Mouse (Mus musculus): ENCODE results near the gene C1qtnf4.
A peak's percentile ranks its signal among the peaks of the same experiment; 100 is the strongest.

C1qtnf4 gene

GRCm38 (mm10) chr2:90885218-90886041, at the start of gene C1qtnf4:
TSS of gene C1qtnf4 (plus strand) at chr2:90885860.
- DNase-seq (ENCODE audit: low read depth, low spot score) = no peak

GRCm38 (mm10) chr2:90838621-90839020, 47.0 kb upstream of the C1qtnf4 start:
- no peak for DNase-seq (ENCODE audit: low read depth, low spot score)

GRCm38 (mm10) chr2:90843666-90844065, 42.0 kb upstream of the C1qtnf4 start:
- no peak for DNase-seq (ENCODE audit: low read depth, low spot score)

- DNase-seq (ENCODE audit: low read depth, low spot score) = no peak
Measured at GRCm38 (mm10) chr2:90844262-90844661, 41.4 kb upstream of the C1qtnf4 start.

GRCm38 (mm10) chr2:90845234-90845633, 40.4 kb upstream of the C1qtnf4 start:
- no peak for DNase-seq (ENCODE audit: low read depth, low spot score)

- DNase-seq (ENCODE audit: low read depth, low spot score) = no peak
Measured at GRCm38 (mm10) chr2:90846171-90846570, 39.5 kb upstream of the C1qtnf4 start.

- DNase-seq (ENCODE audit: low read depth, low spot score) = no peak
Measured at GRCm38 (mm10) chr2:90846597-90846954, 39.1 kb upstream of the C1qtnf4 start.

- DNase-seq (ENCODE audit: low read depth, low spot score) = peak; percentile 91
Measured at GRCm38 (mm10) chr2:90846955-90847680, 38.5 kb upstream of the C1qtnf4 start, which contains the start of gene Mtch2. TSS of gene Mtch2 (plus strand) at chr2:90847155.

- DNase-seq (ENCODE audit: low read depth, low spot score) = no peak
Measured at GRCm38 (mm10) chr2:90847681-90848050, 38.0 kb upstream of the C1qtnf4 start.

- DNase-seq (ENCODE audit: low read depth, low spot score) = no peak
Measured at GRCm38 (mm10) chr2:90848331-90848730, 37.3 kb upstream of the C1qtnf4 start.

GRCm38 (mm10) chr2:90850401-90850800, 35.3 kb upstream of the C1qtnf4 start:
- DNase-seq (ENCODE audit: low read depth, low spot score) = no peak

- DNase-seq (ENCODE audit: low read depth, low spot score) = no peak
Measured at GRCm38 (mm10) chr2:90861486-90861885, 24.2 kb upstream of the C1qtnf4 start.

GRCm38 (mm10) chr2:90864184-90864583, 21.5 kb upstream of the C1qtnf4 start:
- no peak for DNase-seq (ENCODE audit: low read depth, low spot score)

GRCm38 (mm10) chr2:90866524-90866923, 19.1 kb upstream of the C1qtnf4 start:
- no peak for DNase-seq (ENCODE audit: low read depth, low spot score)

- no peak for DNase-seq (ENCODE audit: low read depth, low spot score)
Measured at GRCm38 (mm10) chr2:90870136-90870601, 15.5 kb upstream of the C1qtnf4 start.

GRCm38 (mm10) chr2:90871180-90871961, 14.3 kb upstream of the C1qtnf4 start:
- DNase-seq (ENCODE audit: low read depth, low spot score) = no peak

GRCm38 (mm10) chr2:90874025-90874424, 11.6 kb upstream of the C1qtnf4 start:
- DNase-seq (ENCODE audit: low read depth, low spot score) = no peak

- DNase-seq (ENCODE audit: low read depth, low spot score) = no peak
Measured at GRCm38 (mm10) chr2:90875239-90875638, 10.4 kb upstream of the C1qtnf4 start.

- no peak for DNase-seq (ENCODE audit: low read depth, low spot score)
Measured at GRCm38 (mm10) chr2:90877584-90878259, 7.9 kb upstream of the C1qtnf4 start.

- DNase-seq (ENCODE audit: low read depth, low spot score) = no peak
Measured at GRCm38 (mm10) chr2:90879419-90879818, 6.2 kb upstream of the C1qtnf4 start.

- DNase-seq (ENCODE audit: low read depth, low spot score) = no peak
Measured at GRCm38 (mm10) chr2:90880144-90880785, 5.4 kb upstream of the C1qtnf4 start.

All from brain, embryonic 18.5 days (tissue).